Mouse (Mus musculus): Measurements from ENCODE around the gene Olfr315. TPM values are rescaled to one million over a fixed set of nuclear protein-coding genes. Genes with fewer than 3 reads are reported as not detected.
"Not testable (repeated sequence)": the region's sequence is repeated elsewhere in the genome, so short reads cannot be mapped to it uniquely, and the experiment has no call there.

The Olfr315 gene
- 0.13 TPM in 1 of 2 replicates, not detected in the other for polyA plus RNA-seq (2014; fragmentation: Nextera tagmentation; extraction: Ambion mirVana)

DNA sequence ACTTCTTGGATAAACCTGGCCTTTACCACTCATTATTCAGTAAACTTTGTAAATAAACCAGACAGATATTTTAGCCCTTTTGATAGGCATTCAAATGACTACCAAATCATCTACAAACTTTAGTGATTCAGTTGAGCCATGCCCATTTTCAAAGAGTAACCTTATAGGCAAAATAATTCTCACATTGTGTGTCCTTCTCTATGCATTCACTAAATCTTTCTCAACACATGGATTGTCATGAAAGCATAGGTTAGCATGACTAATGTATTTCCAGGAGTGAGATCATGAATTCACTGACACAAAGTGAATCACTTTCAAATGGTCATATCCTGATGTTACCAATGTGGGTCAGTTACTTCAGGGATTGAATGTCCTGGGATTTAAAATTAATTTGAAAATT, at the start of gene Olfr315:
Gene Olfr315 (plus strand): TSS at position 301 of the 400 bp plus-strand sequence.
- Histone ChIP-seq H3K9ac (ENCODE audit: low read depth, low read length) (no peak within 1 kb of the TSS), H3K4me3 (ENCODE audit: low read depth, low read length) (no peak within 1 kb of the TSS), H3K27me3 (replicated peaks; ENCODE audit: control insufficient read depth, insufficient read depth, low read length) (no peaks in the 10 kb centered on the region), H3K4me2 (ENCODE audit: low read depth, low read length) (no peak within 1 kb of the TSS), H3K36me3 (ENCODE audit: control insufficient read depth, insufficient read depth, low read length) (no peaks in the 10 kb centered on the region), H3K27ac (replicated peaks; ENCODE audit: low read depth, low read length) (no peak within 1 kb of the TSS), H3K9me3 (ENCODE audit: control insufficient read depth, low read length) (no peaks in the 10 kb centered on the region), H3K4me1 (ENCODE audit: control insufficient read depth, insufficient read depth, low read length) (no peaks in the 10 kb centered on the region)
- ATAC-seq (ENCODE audit: low read depth): no peak
- DNase-seq (ENCODE audit: low spot score): no peak

DNA sequence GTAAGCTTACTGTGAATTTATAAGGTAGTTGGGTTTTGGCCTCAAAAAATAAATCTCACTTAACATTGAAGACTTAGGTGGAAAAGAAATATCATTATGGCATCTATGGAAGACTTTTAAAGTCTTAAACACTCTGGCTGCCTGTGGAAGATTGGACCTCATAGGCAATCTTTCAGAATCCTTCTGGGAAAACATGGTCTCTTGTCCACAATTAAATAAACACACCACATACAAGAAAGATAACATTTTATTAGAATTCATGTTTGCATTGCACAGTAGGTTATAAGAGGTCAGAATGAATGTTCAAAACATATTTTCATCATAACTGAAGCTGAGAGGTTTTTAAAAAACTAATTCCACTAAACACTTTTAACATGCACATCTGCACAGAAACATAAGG, 49.1 kb upstream of the Olfr315 start, which contains the start of gene Olfr318:
Gene Olfr318 (minus strand): TSS at position 101 of the 400 bp plus-strand sequence.
- H3K4me1 ChIP-seq (ENCODE audit: control insufficient read depth, insufficient read depth, low read length): no peaks in the 10 kb centered on the region
- no peak for ATAC-seq (ENCODE audit: low read depth)
- no peaks in the 10 kb centered on the region for H3K9me3 ChIP-seq (ENCODE audit: control insufficient read depth, low read length)
- H3K4me2 ChIP-seq (ENCODE audit: low read depth, low read length): no peak within 1 kb of the TSS
- no peak within 1 kb of the TSS for H3K9ac ChIP-seq (ENCODE audit: low read depth, low read length)
- DNase-seq (ENCODE audit: low spot score): no peak
- no peaks in the 10 kb centered on the region for H3K27me3 ChIP-seq (replicated peaks; ENCODE audit: control insufficient read depth, insufficient read depth, low read length)
- no peaks in the 10 kb centered on the region for H3K36me3 ChIP-seq (ENCODE audit: control insufficient read depth, insufficient read depth, low read length)
- H3K27ac ChIP-seq (replicated peaks; ENCODE audit: low read depth, low read length): no peak within 1 kb of the TSS
- H3K4me3 ChIP-seq (ENCODE audit: low read depth, low read length): no peak within 1 kb of the TSS

DNA sequence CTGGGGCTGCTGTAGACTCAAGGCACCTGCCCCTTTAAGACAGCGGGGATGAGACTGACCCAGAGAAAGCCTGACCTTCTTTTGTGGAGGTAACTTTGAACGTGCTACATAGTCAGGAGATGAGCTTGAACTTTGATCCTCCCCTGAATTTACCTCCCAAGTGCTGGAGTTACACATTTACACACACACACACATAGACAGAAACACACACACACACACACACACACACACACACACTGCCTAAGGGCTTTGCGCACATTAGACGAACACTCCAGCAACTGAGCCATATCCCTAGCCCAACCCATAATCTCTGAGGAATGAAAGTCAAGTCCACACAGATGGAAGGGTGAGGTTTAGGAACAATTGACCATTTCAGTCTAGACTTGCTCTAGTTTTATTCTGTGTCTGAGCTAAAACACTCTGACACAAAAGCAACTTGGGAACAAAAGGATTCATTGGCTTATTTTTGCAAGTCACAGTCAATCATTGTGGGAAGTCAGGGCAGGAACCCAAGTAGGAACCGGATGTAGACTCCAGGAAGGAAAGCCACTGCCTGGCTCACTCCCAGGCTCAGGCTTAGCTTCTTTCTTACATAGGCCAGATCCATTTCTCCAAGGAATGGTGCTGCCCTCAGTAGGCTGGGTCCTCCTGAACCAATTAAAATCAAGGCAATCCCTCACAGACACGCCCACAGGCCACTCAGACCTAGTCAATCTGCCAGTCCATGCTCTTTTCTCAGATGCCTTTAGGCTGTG, 44.9 kb upstream of the Olfr315 start:
- not testable (repeated sequence) for ATAC-seq (ENCODE audit: low read depth); H3K4me2 ChIP-seq (ENCODE audit: low read depth, low read length); H3K27ac ChIP-seq (replicated peaks; ENCODE audit: low read depth, low read length); H3K36me3 ChIP-seq (ENCODE audit: control insufficient read depth, insufficient read depth, low read length); DNase-seq (ENCODE audit: low spot score); H3K9me3 ChIP-seq (ENCODE audit: control insufficient read depth, low read length); H3K27me3 ChIP-seq (replicated peaks; ENCODE audit: control insufficient read depth, insufficient read depth, low read length); H3K4me1 ChIP-seq (ENCODE audit: control insufficient read depth, insufficient read depth, low read length); H3K4me3 ChIP-seq (ENCODE audit: low read depth, low read length); H3K9ac ChIP-seq (ENCODE audit: low read depth, low read length)
- 69% methylated on average over 6 of the region's 6 CpGs for WGBS

GRCm38 (mm10) chr11:58733372-58733771, 39.6 kb upstream of the Olfr315 start:
- Histone ChIP-seq H3K36me3 (ENCODE audit: control insufficient read depth, insufficient read depth, low read length) (no peaks in the 10 kb centered on the region), H3K4me3 (ENCODE audit: low read depth, low read length) (no peak overlapping the region), H3K27ac (replicated peaks; ENCODE audit: low read depth, low read length) (no peak overlapping the region), H3K27me3 (replicated peaks; ENCODE audit: control insufficient read depth, insufficient read depth, low read length) (no peaks in the 10 kb centered on the region), H3K4me1 (ENCODE audit: control insufficient read depth, insufficient read depth, low read length) (no peaks in the 10 kb centered on the region), H3K4me2 (ENCODE audit: low read depth, low read length) (no peak overlapping the region), H3K9me3 (ENCODE audit: control insufficient read depth, low read length) (no peaks in the 10 kb centered on the region), H3K9ac (ENCODE audit: low read depth, low read length) (no peak overlapping the region)
- ATAC-seq (ENCODE audit: low read depth) (no peak), DNase-seq (ENCODE audit: low spot score) (no peak)
- 50% methylated on average over 3 of the region's 3 CpGs for WGBS

DNA sequence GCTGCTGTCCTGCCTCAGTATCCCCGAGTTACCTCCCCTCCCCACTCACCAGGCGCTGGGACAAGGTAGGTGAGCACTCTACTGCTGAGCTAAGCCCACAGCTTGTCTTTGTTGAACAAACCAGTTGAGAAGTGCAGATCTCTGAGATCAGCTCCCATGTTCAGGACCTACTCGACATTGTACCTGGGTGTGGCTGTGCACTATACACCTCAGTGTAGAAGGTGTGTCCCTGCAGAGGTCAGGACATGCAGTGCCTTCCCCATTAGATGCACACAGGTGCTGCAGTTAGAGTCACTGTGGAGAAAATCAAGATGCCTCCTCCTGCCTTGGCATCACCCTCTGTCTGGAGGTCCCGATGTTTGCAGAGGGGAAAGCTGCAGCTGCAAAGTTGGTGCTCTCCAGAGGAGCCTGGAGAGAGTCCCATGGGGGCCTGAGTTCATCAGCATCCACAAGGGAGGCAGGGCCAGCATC, 34.2 kb upstream of the Olfr315 start, which contains the start of gene Olfr317:
Gene Olfr317 (minus strand): TSS at position 421 of the 471 bp plus-strand sequence.
- Histone ChIP-seq H3K4me1 (ENCODE audit: control insufficient read depth, insufficient read depth, low read length) (no peaks in the 10 kb centered on the region), H3K36me3 (ENCODE audit: control insufficient read depth, insufficient read depth, low read length) (no peaks in the 10 kb centered on the region), H3K4me3 (ENCODE audit: low read depth, low read length) (no peak within 1 kb of the TSS), H3K9ac (ENCODE audit: low read depth, low read length) (no peak within 1 kb of the TSS), H3K4me2 (ENCODE audit: low read depth, low read length) (no peak within 1 kb of the TSS), H3K9me3 (ENCODE audit: control insufficient read depth, low read length) (no peaks in the 10 kb centered on the region), H3K27me3 (replicated peaks; ENCODE audit: control insufficient read depth, insufficient read depth, low read length) (no peaks in the 10 kb centered on the region), H3K27ac (replicated peaks; ENCODE audit: low read depth, low read length) (no peak within 1 kb of the TSS)
- WGBS: 73% methylated on average over 4 of the region's 4 CpGs
- ATAC-seq (ENCODE audit: low read depth): no peak
- DNase-seq (ENCODE audit: low spot score): peak; percentile 7

GRCm38 (mm10) chr11:58751096-58751495, 21.9 kb upstream of the Olfr315 start:
- H3K27me3 ChIP-seq (replicated peaks; ENCODE audit: control insufficient read depth, insufficient read depth, low read length); H3K36me3 ChIP-seq (ENCODE audit: control insufficient read depth, insufficient read depth, low read length); DNase-seq (ENCODE audit: low spot score); H3K4me2 ChIP-seq (ENCODE audit: low read depth, low read length); H3K9me3 ChIP-seq (ENCODE audit: control insufficient read depth, low read length); ATAC-seq (ENCODE audit: low read depth); H3K4me3 ChIP-seq (ENCODE audit: low read depth, low read length); H3K4me1 ChIP-seq (ENCODE audit: control insufficient read depth, insufficient read depth, low read length); H3K9ac ChIP-seq (ENCODE audit: low read depth, low read length); H3K27ac ChIP-seq (replicated peaks; ENCODE audit: low read depth, low read length): not testable (repeated sequence)
- 89% methylated on average over 18 of the region's 18 CpGs for WGBS

DNA sequence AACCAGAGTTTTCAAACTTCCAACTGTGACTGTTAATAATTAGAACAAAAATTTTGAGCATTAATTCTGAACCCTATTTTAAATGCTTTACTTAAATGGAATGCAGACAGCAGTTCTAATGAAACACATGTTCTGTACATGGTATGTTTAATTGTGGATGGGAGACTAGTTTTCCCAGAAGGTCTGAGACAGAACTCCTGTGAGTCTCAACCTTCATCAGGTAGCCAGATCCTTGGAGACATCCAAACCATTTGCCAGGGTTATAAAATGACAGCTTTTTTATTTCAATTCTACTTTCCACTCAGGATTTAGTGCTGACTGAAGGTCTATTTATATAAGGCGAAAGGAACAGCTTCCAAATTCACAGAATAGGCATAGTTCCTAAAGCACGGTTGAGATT, 20.6 kb upstream of the Olfr315 start, which contains the start of gene Olfr316:
Gene Olfr316 (plus strand): TSS at position 301 of the 400 bp plus-strand sequence.
- 75% methylated on average over 2 of the region's 2 CpGs for WGBS
- H3K9ac ChIP-seq (ENCODE audit: low read depth, low read length): no peak within 1 kb of the TSS
- H3K4me2 ChIP-seq (ENCODE audit: low read depth, low read length): no peak within 1 kb of the TSS
- no peaks in the 10 kb centered on the region for H3K4me1 ChIP-seq (ENCODE audit: control insufficient read depth, insufficient read depth, low read length)
- H3K27ac ChIP-seq (replicated peaks; ENCODE audit: low read depth, low read length): no peak within 1 kb of the TSS
- H3K4me3 ChIP-seq (ENCODE audit: low read depth, low read length): no peak within 1 kb of the TSS
- H3K27me3 ChIP-seq (replicated peaks; ENCODE audit: control insufficient read depth, insufficient read depth, low read length): no peaks in the 10 kb centered on the region
- H3K36me3 ChIP-seq (ENCODE audit: control insufficient read depth, insufficient read depth, low read length): no peaks in the 10 kb centered on the region
- DNase-seq (ENCODE audit: low spot score) (no peak), ATAC-seq (ENCODE audit: low read depth) (no peak)
- no peaks in the 10 kb centered on the region for H3K9me3 ChIP-seq (ENCODE audit: control insufficient read depth, low read length)

GRCm38 (mm10) chr11:58782480-58783089, 9.6 kb downstream of the Olfr315 start, which contains the start of gene Olfr314:
TSS of gene Olfr314 (plus strand) at chr11:58782952.
- 67% methylated on average over 6 of the region's 6 CpGs for WGBS
- Histone ChIP-seq H3K4me2 (ENCODE audit: low read depth, low read length) (no peak within 1 kb of the TSS), H3K4me3 (ENCODE audit: low read depth, low read length) (no peak within 1 kb of the TSS), H3K9ac (ENCODE audit: low read depth, low read length) (no peak within 1 kb of the TSS), H3K9me3 (ENCODE audit: control insufficient read depth, low read length) (no peaks in the 10 kb centered on the region), H3K27me3 (replicated peaks; ENCODE audit: control insufficient read depth, insufficient read depth, low read length) (no peaks in the 10 kb centered on the region), H3K4me1 (ENCODE audit: control insufficient read depth, insufficient read depth, low read length) (no peaks in the 10 kb centered on the region), H3K27ac (replicated peaks; ENCODE audit: low read depth, low read length) (no peak within 1 kb of the TSS), H3K36me3 (ENCODE audit: control insufficient read depth, insufficient read depth, low read length) (no peaks in the 10 kb centered on the region)
- DNase-seq (ENCODE audit: low spot score) (no peak), ATAC-seq (ENCODE audit: low read depth) (no peak)
